Mouse (Mus musculus): ENCODE data around the gene Gramd1a.

Gramd1a gene

DNA sequence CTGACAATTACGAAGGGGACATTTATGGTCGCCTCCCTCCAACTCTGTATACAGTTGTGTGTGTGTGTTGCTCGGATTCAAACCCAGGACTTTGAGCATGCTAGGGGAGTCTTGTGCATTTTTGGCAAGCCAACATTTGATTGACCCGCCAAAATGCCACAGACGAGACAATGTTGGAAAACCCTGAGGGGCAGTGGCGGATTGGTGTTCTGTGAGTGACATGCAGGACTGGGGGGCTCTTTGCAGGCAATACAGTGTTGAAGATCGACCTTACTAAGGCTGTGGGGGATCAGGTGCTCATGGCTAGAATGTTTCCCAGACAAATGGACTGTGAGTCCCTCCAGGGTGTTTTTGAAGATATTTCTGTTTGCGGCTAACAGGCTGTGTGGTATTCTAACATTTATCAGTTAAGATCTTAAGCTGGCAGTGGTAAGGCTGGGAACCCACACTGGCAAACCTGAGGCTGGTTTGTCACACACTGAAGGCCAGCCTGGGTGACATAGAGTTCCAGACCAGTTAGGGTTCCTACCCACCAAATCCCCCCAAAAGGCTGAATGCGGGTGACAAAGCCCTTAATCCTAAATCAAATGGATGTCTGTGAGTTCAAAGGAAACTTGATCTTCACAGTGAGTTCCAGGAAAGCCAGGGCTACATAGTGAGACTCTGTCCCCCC lies 58.7 kb downstream of the Gramd1a start:
- no peak for DNase-seq (ENCODE audit: low read depth)

GRCm38 (mm10) chr7:31094774-31095501 lies 60.8 kb downstream of the Gramd1a start:
- no peak for DNase-seq (ENCODE audit: low read depth)

DNA sequence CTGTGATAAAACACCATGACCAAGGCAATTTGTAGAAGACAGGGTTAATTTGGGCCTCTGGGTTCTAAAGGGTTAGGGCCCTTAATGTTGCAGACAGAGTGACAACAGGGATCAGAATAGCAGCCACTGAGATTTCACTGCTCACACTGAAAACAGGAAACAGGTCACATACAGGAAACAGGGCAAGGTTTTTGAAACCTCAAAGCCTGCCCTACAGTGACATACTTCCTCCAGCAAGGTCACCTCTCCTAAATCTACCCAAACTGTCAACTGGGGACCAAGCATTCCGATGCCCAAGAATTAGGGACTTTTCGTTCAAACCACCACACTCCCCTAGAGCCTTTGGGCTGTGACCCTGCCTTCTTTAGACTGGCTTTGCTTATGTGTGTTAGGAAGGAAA lies 66.0 kb downstream of the Gramd1a start:
- DNase-seq (ENCODE audit: low read depth) = no peak

GRCm38 (mm10) chr7:31088206-31088605 lies 67.5 kb downstream of the Gramd1a start:
- DNase-seq (ENCODE audit: low read depth) = no peak

DNA sequence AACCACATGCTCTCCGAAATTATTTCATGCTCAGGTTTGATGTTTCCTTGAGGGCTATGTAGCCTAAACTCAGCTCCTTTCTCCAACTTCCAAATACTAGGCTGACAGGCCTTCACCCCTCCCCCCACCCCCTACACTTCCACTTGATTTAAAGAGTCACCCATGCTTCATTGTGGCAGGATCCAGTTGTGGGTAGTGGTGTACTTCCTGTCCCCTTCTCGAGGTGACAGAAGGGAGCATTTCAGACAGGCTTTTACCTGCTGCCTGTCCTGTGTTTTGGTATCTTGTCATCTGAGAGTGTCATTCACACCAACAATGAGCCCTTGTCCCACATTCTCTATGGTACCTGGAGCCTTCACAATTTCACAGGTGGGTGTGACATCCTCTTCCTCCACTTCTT lies 68.4 kb downstream of the Gramd1a start:
- DNase-seq (ENCODE audit: low read depth) = no peak

DNA sequence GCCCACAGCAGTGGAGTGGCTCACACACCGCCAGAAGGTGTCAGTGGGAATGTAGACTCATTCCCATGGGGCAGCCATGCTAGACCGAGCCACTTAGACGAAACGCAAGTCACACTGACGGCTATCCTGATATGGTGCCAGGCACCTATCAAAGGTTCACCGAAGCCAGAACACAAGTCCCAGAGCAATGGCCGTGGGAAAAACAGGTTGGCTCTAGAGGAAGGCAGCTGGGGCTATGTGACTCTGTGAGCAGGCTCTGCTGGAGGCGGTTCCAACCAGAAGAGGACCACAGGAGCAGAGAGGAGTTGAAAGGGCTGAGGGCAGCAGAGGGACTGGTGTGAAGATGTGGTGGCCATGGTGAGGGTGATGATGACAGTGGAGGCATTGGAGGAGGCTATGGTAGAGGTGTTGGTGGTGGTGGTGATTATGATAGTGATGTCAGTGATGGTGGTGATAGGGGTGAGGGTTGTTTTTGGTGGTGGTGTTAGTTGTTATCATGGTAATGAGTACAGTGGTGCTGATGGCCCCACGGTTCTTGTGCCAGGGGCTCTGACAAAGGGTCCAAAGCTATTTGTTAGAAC lies 69.4 kb downstream of the Gramd1a start:
- no peak for DNase-seq (ENCODE audit: low read depth)

DNA sequence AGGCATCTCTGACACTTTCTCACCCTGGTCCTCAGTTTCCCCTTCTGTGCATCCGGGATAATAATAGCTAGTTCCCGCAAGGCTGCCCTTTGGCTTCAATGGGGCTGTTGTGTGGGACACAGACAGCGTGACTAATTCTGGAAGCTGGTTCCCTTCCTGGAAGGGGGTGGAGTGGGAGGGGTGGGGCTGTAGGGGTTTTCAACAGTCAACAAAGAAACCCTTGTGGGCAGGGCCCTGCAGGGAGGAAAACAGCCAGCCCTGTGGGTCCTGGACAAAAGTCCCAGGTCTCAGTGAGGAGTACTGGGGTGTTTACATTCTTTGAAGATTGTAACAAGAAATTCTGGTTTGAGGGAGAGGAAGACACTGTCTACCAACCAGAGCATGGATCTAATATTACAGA lies 70.5 kb downstream of the Gramd1a start:
- DNase-seq (ENCODE audit: low read depth) = peak; percentile 94

DNA sequence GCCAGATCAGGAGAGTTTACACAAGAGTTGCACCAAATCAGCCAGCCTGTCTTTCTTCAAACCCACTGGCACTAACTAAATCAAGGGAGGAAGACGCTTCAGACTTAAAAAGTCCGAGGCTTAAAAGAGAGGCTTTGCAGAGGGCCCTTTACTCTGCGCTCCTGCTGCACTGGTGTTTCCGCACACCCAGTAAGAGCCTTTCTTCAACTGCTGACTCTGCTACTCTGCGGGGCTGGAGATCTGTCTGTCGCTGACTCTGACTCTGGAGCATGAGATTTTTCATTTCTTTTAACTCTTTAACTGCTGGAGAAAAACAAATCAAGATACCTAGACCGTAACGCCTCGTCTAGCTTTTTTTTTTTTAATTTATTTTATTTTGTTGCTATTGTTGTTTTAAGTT lies 71.6 kb downstream of the Gramd1a start:
- no peak for DNase-seq (ENCODE audit: low read depth)

DNA sequence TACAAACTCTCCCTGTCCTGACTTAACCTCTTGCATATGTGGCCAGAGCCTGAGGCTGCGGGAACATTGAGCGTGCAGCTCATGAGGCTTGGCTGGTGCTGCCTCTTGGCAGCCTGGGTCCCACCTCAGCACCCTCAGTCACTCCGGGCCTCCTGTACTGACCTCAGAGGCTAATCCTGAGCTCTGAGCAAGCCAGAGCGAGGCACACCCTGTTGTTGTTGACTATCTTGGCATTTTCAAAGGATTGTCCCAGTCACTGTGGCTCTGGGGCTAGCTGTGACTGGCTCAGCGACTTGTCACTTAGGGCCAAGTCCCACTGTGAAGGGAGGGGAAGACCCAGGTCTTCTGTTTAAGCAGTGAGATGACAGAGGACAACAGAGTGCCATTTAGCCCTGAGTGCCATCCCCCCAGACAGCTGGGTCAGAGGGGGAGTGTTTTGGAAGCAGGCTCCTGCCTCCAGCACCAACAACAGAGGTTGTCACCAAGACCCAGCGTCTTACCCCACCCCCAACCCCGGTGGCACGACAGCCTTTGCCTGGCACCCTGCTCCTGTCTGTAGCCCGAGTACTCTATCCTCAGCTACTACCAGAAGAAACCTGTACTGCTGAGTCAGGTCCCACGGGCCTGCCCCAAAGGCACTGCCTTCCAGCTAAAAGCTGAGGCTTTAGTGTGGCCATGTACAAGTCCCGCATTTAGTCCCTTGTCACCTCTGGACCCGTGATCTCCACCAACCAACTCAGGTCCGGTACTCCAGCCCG lies 72.7 kb downstream of the Gramd1a start:
- DNase-seq (ENCODE audit: low read depth) = peak; percentile 92

DNA sequence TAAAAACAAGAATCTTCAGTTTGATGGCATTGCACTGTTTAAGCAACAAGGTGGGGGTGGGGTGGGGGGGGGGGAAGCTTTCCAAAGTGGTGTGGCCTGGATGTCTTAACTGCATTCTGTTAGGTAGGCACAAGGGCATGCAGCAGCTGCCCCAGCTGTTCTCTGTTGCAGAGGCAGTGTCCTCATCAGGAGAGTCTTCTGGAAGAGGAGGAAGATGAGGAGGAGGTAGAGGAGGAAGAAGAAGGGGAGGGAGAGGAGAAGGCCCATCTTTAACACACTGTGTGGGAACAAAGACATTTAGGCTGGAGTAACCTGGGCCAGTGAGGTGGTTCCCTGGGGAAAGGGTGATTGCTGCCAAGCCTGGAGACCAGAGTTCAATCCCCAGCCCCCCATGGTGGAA lies 73.6 kb downstream of the Gramd1a start:
- DNase-seq (ENCODE audit: low read depth) = no peak

GRCm38 (mm10) chr7:31081106-31081505 lies 74.6 kb downstream of the Gramd1a start:
- DNase-seq (ENCODE audit: low read depth) = no peak

DNA sequence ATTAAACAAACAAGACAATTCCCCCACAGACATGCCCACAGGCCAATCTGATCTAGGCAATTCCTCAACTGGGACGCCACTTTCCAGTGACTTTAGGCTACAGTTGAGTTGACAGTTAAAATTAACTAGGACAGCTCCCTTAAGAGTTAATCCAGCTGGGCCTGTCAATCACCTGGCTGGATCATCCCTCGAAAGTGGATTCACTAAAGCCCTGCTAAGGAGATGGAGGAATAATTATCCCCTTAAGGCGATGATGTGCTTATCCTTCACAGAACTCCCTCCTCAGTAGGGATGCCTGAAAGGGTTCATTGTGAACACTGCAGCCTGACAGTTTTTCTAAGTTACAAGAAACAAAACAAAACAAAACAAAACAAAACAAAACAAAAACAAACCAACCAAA lies 75.1 kb downstream of the Gramd1a start:
- no peak for DNase-seq (ENCODE audit: low read depth)

Measured in fibroblast of lung, adult 2 months (primary cell).